Mouse (Mus musculus) olfactory bulb, adult 2 months (tissue): Measurements from ENCODE around the gene Lbp. TPM values are rescaled to one million over a fixed set of nuclear protein-coding genes. Genes with fewer than 3 reads are reported as not detected.

Experiments used
- H3K27ac ChIP-seq: fragments of 200-500 bp; 2 replicates; pipeline ENCODE4 v1.5.1; 2012; ENCODE audit warnings: low read depth, low read length; ENCODE audit not compliant: insufficient read depth
- H3K4me1 ChIP-seq: fragments of 200-500 bp; 2 replicates; pipeline ENCODE4 v1.6.1; 2012; ENCODE audit warnings: low read length; ENCODE audit not compliant: control insufficient read depth, insufficient read depth
- H3K4me3 ChIP-seq: fragments of 200-500 bp; 2 replicates; pipeline ENCODE4 v1.5.1; 2012; ENCODE audit warnings: mild to moderate bottlenecking, low read depth, low read length, moderate library complexity; ENCODE audit not compliant: insufficient read depth
- CTCF ChIP-seq: fragments of 200-500 bp; IDR thresholded peaks from 2 replicates; pipeline ENCODE4 v1.5.1; 2012; ENCODE audit warnings: low read depth, mild to moderate bottlenecking, low read length, moderate library complexity; ENCODE audit not compliant: insufficient read depth
- POLR2A ChIP-seq: fragments of 200-500 bp; IDR thresholded peaks from 2 replicates; pipeline ENCODE4 v1.6.1; 2012; ENCODE audit warnings: mild to moderate bottlenecking, low read depth, low read length, moderate library complexity; ENCODE audit not compliant: insufficient read depth
- WGBS: fragments of 180-500 bp; shearing (Covaris S2); methylation state at CpG from one replicate; pipeline ENCODE4 v1.1.7; 2018; 5-methylcytosine and 5-hydroxymethylcytosine counted together
- polyA plus RNA-seq: library from polyadenylated mRNA; stranded (reverse); fragments of >200 nt; gene quantifications from 2 replicates; pipeline ENCODE4 v1.2.4, GENCODE M21; 2012; ENCODE audit warnings: low replicate concordance; ENCODE audit not compliant: missing spikeins, insufficient read depth, insufficient read length

Lbp gene
- not detected in 2 replicates for polyA plus RNA-seq

DNA sequence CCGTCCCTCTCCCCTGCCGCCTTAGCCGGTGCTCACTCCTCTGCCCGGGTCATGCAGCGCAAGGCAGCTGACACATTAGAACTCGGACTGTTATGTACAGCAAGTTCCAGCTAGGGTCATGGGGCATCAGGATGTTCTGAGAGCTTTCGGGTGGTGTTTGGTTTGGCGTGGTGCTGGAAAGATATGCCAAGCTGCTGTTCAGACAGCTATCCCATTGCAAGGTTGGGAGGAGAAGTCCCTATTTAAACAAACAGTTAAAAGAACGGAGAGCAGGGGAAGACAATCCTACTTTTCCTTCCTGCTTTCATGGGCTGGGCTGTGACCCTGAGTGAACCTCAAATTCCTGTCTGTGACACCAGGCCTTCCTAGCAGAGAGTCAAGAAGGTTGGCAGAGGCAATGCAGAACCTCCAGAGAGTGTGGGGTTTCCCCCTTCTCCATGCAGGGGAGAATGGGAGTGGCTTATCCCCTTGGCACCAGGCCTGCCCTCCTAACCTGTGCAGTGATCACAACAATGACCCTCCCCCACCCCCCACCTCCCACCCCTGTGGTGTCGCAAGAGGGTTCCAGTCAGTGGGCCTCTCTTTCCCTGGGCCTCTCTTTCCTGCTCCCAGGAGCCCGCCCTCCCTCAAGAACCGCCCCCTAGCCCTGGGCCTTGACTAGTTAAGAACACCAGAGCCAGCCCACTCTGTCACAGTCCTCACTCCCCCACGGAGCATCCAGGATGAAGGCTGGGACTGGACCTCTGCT lies at the start of gene Lbp:
Lbp (plus strand) TSS at position 546 of the 748 bp plus-strand sequence.
- WGBS = 67% methylated on average over 13 of the region's 13 CpGs
- no peak for TF ChIP-seq CTCF
- TF ChIP-seq POLR2A = no peak
- no peak within 1 kb of the TSS for H3K27ac ChIP-seq
- peaks cover 6% of the 10 kb centered on the region for H3K4me1 ChIP-seq
- H3K4me3 ChIP-seq = no peak within 1 kb of the TSS

- WGBS = 39% methylated on average over 5 of the region's 5 CpGs
- TF ChIP-seq POLR2A = no peak
- no peak for TF ChIP-seq CTCF
- no peak overlapping the region for H3K27ac ChIP-seq
- no peaks in the 10 kb centered on the region for H3K4me1 ChIP-seq
- H3K4me3 ChIP-seq = no peak overlapping the region
Measured at GRCm38 (mm10) chr2:158256894-158257293, 49.4 kb upstream of the Lbp start.

GRCm38 (mm10) chr2:158258005-158258418 lies 48.3 kb upstream of the Lbp start, which contains the start of gene Bpi:
Gene Bpi, plus strand, starts transcription at chr2:158258094.
- Histone ChIP-seq H3K27ac (no peak within 1 kb of the TSS), H3K4me3 (no peak within 1 kb of the TSS), H3K4me1 (no peaks in the 10 kb centered on the region)
- WGBS = 78% methylated on average over 18 of the region's 18 CpGs
- TF ChIP-seq CTCF = no peak
- TF ChIP-seq POLR2A = no peak

GRCm38 (mm10) chr2:158258781-158259180 lies 47.5 kb upstream of the Lbp start:
- Histone ChIP-seq H3K4me3 (no peak overlapping the region), H3K4me1 (no peaks in the 10 kb centered on the region; the same call in 1 of the 2 replicates), H3K27ac (no peak overlapping the region)
- TF ChIP-seq POLR2A = no peak
- peak; percentile 69; the same call in 1 of the 2 replicates for TF ChIP-seq CTCF
- whole genome bisulfite sequencing = 26% methylated on average over 12 of the region's 12 CpGs

- peaks cover 2% of the 10 kb centered on the region; the same call in 1 of the 2 replicates for H3K4me1 ChIP-seq
- WGBS = 71% methylated on average over 8 of the region's 8 CpGs
- H3K4me3 ChIP-seq = no peak overlapping the region
- no peak overlapping the region for H3K27ac ChIP-seq
- no peak for TF ChIP-seq CTCF
- TF ChIP-seq POLR2A = no peak
Measured at GRCm38 (mm10) chr2:158259498-158259897, 46.8 kb upstream of the Lbp start.

- H3K4me3 ChIP-seq = no peak overlapping the region
- WGBS = 55% methylated on average over 3 of the region's 3 CpGs
- peaks cover 3% of the 10 kb centered on the region; the same call in 1 of the 2 replicates for H3K4me1 ChIP-seq
- TF ChIP-seq POLR2A = no peak
- TF ChIP-seq CTCF = no peak
- no peak overlapping the region for H3K27ac ChIP-seq
Measured at GRCm38 (mm10) chr2:158264877-158265276, 41.4 kb upstream of the Lbp start.

DNA sequence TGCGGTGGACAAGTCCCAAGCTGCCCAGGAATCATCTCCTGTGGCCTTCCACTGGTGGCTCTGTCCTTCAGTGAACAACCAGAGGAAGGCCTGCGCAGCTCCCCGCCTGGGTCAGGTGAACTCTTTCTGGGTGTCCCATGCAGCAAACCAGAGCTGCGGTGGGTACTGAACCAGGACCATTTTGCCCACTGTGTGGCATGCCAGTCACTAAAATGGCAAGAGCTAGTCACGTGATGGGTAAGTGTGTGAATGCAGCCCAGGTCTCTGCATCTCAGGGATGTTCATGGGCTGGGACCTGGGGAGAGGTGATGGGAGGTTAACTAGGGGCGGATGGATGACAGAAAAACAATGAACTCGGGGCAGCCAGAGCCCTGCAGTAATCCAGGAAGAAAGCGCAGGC lies 36.3 kb upstream of the Lbp start:
- H3K4me3 ChIP-seq = no peak overlapping the region
- H3K27ac ChIP-seq = no peak overlapping the region
- WGBS = 83% methylated on average over 8 of the region's 8 CpGs
- 0 out of 2 replicates have a peak, but pooled peaks cover 6% of the 10 kb centered on the region for H3K4me1 ChIP-seq
- no peak for TF ChIP-seq POLR2A
- TF ChIP-seq CTCF = no peak

- H3K4me3 ChIP-seq = no peak overlapping the region
- 0 out of 2 replicates have a peak, but pooled peaks cover 6% of the 10 kb centered on the region for H3K4me1 ChIP-seq
- H3K27ac ChIP-seq = no peak overlapping the region
- TF ChIP-seq CTCF = no peak
- no peak for TF ChIP-seq POLR2A
- 37% methylated on average over 2 of the region's 2 CpGs for WGBS
Measured at GRCm38 (mm10) chr2:158273646-158274045, 32.6 kb upstream of the Lbp start.

- 92% methylated on average over 3 of the region's 3 CpGs for WGBS
Measured at GRCm38 (mm10) chr2:158275349-158275748, 30.9 kb upstream of the Lbp start.

More at GRCm38 (mm10) chr2:158275349-158275748, 30.9 kb upstream of the Lbp start:
- Histone ChIP-seq H3K4me1 (0 out of 2 replicates have a peak, but pooled peaks cover 6% of the 10 kb centered on the region), H3K27ac (no peak overlapping the region), H3K4me3 (no peak overlapping the region)
- TF ChIP-seq POLR2A = no peak
- no peak for TF ChIP-seq CTCF
